ENCODE assay signal across 8 mouse cellular contexts in the genomic region with DNA sequence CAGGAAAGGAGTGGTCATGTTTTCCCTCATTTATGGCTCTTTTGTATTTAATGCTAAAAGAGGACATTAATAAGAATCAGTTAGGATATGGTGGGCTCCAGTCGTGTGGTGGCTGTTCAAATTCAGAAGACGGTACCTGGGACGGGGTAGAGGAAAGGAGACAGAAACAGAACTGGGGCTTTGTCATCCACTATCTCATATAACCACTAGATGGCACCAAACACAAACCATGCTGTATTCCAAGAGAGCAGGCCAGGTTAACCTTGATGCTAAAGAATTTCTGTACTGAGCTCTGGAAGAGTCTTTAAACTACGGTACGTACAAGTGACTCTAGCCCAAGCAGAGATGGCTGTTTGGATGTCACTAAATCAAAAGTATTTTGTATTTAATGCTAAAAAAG.
DNase-seq lines count a peak whose midpoint lies in the region; ATAC-seq and TF ChIP-seq lines count a peak whose summit lies in the region.

No protein-coding gene starts in this region.

- 22% methylated on average over 5 of the region's 5 CpGs for WGBS in liver, adult 2 months
- WGBS in liver, embryonic 12.5 days (ENCODE audit: insufficient replicate concordance) = 36% methylated on average over 5 of the region's 5 CpGs
- 47% methylated on average over 5 of the region's 5 CpGs for WGBS in hindbrain, embryonic 14.5 days
- 20% methylated on average over 5 of the region's 5 CpGs for WGBS in lung, postnatal 0 days

- no peaks in the 10 kb centered on the region for H3K9me3 ChIP-seq in liver, embryonic 12.5 days (replicated peaks)
- H3K9me3 ChIP-seq in hindbrain, embryonic 14.5 days (ENCODE audit: control insufficient read depth, low read length) = no peaks in the 10 kb centered on the region
- no peaks in the 10 kb centered on the region for H3K9me3 ChIP-seq in lung, postnatal 0 days (ENCODE audit: low read length)

- TF ChIP-seq EP300 in lung, postnatal 0 days (IDR thresholded peaks at IDR 0.05) = no peak

- peak; percentile 53 for TF ChIP-seq CTCF in liver, adult 2 months (IDR thresholded peaks at IDR 0.05; ENCODE audit: low read depth, low read length)
- peak; percentile 91 for TF ChIP-seq CTCF in lung, postnatal 0 days (IDR thresholded peaks at IDR 0.05)

- no peak overlapping the region for H3K4me2 ChIP-seq in liver, embryonic 12.5 days
- no peak overlapping the region for H3K4me2 ChIP-seq in hindbrain, embryonic 14.5 days (replicated peaks)
- H3K4me2 ChIP-seq in lung, postnatal 0 days (replicated peaks; ENCODE audit: low read depth, low read length) = no peak overlapping the region

- no peak for TF ChIP-seq POLR2A in liver, adult 2 months (IDR thresholded peaks at IDR 0.05; ENCODE audit: extremely low read depth, insufficient read depth, low read length)

- no peak for ATAC-seq in liver, embryonic 12.5 days
- peak; percentile 83 for ATAC-seq in common myeloid progenitor, adult 5-6 weeks (replicated peaks; ENCODE audit: low read depth, poor library complexity, severe bottlenecking)
- ATAC-seq in hindbrain, embryonic 14.5 days (ENCODE audit: low FRiP score) = no peak
- no peak for ATAC-seq in lung, postnatal 0 days

- peak; percentile 44 for DNase-seq in liver, adult 2 months (ENCODE audit: extremely low read depth, low read depth, low spot score)
- DNase-seq in Muller cell, postnatal 12 days (ENCODE audit: inconsistent ontology term) = peak; percentile 57
- peak; percentile 87 for DNase-seq in hindbrain, embryonic 14.5 days (ENCODE audit: low spot score)
- peak; percentile 81 for DNase-seq in lung, postnatal 0 days (ENCODE audit: low spot score)
- peak; percentile 52 for DNase-seq in splenic B cell, adult 2 months (ENCODE audit: low read depth, low spot score)
- no peak for DNase-seq in right cerebral cortex, postnatal 36 days (ENCODE audit: low spot score in 2 of 2)

- no peak overlapping the region for H3K27ac ChIP-seq in liver, adult 2 months (replicated peaks; ENCODE audit: insufficient read depth, low read depth, low read length)
- H3K27ac ChIP-seq in liver, embryonic 12.5 days = no peak overlapping the region
- H3K27ac ChIP-seq in hindbrain, embryonic 14.5 days = no peak overlapping the region
- no peak overlapping the region for H3K27ac ChIP-seq in lung, postnatal 0 days (ENCODE audit: low read length)

- H3K79me2 ChIP-seq in liver, adult 2 months (ENCODE audit: control insufficient read depth, insufficient read depth, low read length) = no peaks in the 10 kb centered on the region

- H3K4me1 ChIP-seq in liver, adult 2 months (ENCODE audit: control insufficient read depth, insufficient read depth, low read length) = no peaks in the 10 kb centered on the region
- no peaks in the 10 kb centered on the region for H3K4me1 ChIP-seq in liver, embryonic 12.5 days
- 0 out of 2 replicates have a peak, but pooled peaks cover 13% of the 10 kb centered on the region for H3K4me1 ChIP-seq in hindbrain, embryonic 14.5 days (replicated peaks; ENCODE audit: control insufficient read depth, insufficient read depth, low read length)
- no peaks in the 10 kb centered on the region for H3K4me1 ChIP-seq in lung, postnatal 0 days (ENCODE audit: insufficient read depth, low read depth, low read length)

- H3K36me3 ChIP-seq in liver, adult 2 months (ENCODE audit: control insufficient read depth, insufficient read depth, low read length) = no peaks in the 10 kb centered on the region
- H3K36me3 ChIP-seq in liver, embryonic 12.5 days = no peaks in the 10 kb centered on the region
- no peaks in the 10 kb centered on the region for H3K36me3 ChIP-seq in hindbrain, embryonic 14.5 days (replicated peaks; ENCODE audit: control insufficient read depth, insufficient read depth)
- H3K36me3 ChIP-seq in lung, postnatal 0 days (ENCODE audit: insufficient read depth, low read length) = no peaks in the 10 kb centered on the region
- no peaks in the 10 kb centered on the region for H3K36me3 ChIP-seq in splenic B cell, adult 2 months (ENCODE audit: control insufficient read depth, insufficient read depth, low read length, poor library complexity, severe bottlenecking)

- no peak overlapping the region for H3K9ac ChIP-seq in liver, adult 2 months (ENCODE audit: low read depth, low read length)
- H3K9ac ChIP-seq in liver, embryonic 12.5 days = no peak overlapping the region
- no peak overlapping the region for H3K9ac ChIP-seq in hindbrain, embryonic 14.5 days
- no peak overlapping the region for H3K9ac ChIP-seq in lung, postnatal 0 days (replicated peaks; ENCODE audit: low read depth)

- no peak overlapping the region for H3K4me3 ChIP-seq in liver, adult 2 months (ENCODE audit: insufficient read depth, low read depth, low read length)
- H3K4me3 ChIP-seq in liver, embryonic 12.5 days = no peak overlapping the region
- no peak overlapping the region for H3K4me3 ChIP-seq in hindbrain, embryonic 14.5 days (replicated peaks; ENCODE audit: low read length)
- H3K4me3 ChIP-seq in lung, postnatal 0 days (ENCODE audit: low read depth, low read length) = no peak overlapping the region

- H3K27me3 ChIP-seq in liver, adult 2 months (ENCODE audit: control insufficient read depth, insufficient read depth, low read length) = no peaks in the 10 kb centered on the region
- H3K27me3 ChIP-seq in liver, embryonic 12.5 days (replicated peaks) = no peaks in the 10 kb centered on the region
- H3K27me3 ChIP-seq in hindbrain, embryonic 14.5 days (ENCODE audit: control insufficient read depth, insufficient read depth, low read length) = no peaks in the 10 kb centered on the region
- no peaks in the 10 kb centered on the region for H3K27me3 ChIP-seq in lung, postnatal 0 days (replicated peaks; ENCODE audit: insufficient read depth, low read length)
- no peaks in the 10 kb centered on the region for H3K27me3 ChIP-seq in splenic B cell, adult 2 months (ENCODE audit: control insufficient read depth, insufficient read depth, low read length, poor library complexity, severe bottlenecking)

Comparison
In these comparisons a context has a peak if more than half of its experiments do, and no peak if none do; other contexts are left out.
1. DNase-seq: peak in liver, adult 2 months (single experiment), Muller cell, postnatal 12 days (single experiment), hindbrain, embryonic 14.5 days (single experiment), lung, postnatal 0 days (single experiment) and splenic B cell, adult 2 months (single experiment); none in right cerebral cortex, postnatal 36 days (0 of 2).